Mouse (Mus musculus) kidney, embryonic 15.5 days (tissue): ENCODE data around the gene Lhx6. TPM values are rescaled to one million over a fixed set of nuclear protein-coding genes. Genes with fewer than 3 reads are reported as not detected.

Experiments used
- ATAC-seq: fragments of 200-750 bp; cut with Nextera tagmentation; replicated peaks from 2 replicates; pipeline ENCODE4 v1.8.0; 2017; ENCODE audit warnings: moderate TSS enrichment; ENCODE audit not compliant: low FRiP score
- H3K27ac ChIP-seq: fragments of 300-500 bp; sonication (generic); 2 replicates; pipeline ENCODE4 v1.5.1; 2015; ENCODE audit warnings: mild to moderate bottlenecking, inconsistent platforms
- H3K27me3 ChIP-seq: fragments of 300-500 bp; sonication (generic); 2 replicates; pipeline ENCODE4 v1.6.1; 2015; ENCODE audit warnings: inconsistent platforms
- H3K36me3 ChIP-seq: fragments of 300-500 bp; sonication (generic); 2 replicates; pipeline ENCODE4 v1.6.1; 2015; ENCODE audit warnings: inconsistent platforms
- H3K4me1 ChIP-seq: fragments of 300-500 bp; sonication (generic); 2 replicates; pipeline ENCODE4 v1.6.1; 2015; ENCODE audit warnings: inconsistent platforms
- H3K4me2 ChIP-seq: fragments of 300-500 bp; sonication (generic); 2 replicates; pipeline ENCODE4 v1.6.1; 2015; ENCODE audit warnings: moderate library complexity, mild to moderate bottlenecking, inconsistent platforms
- H3K4me3 ChIP-seq: fragments of 300-500 bp; sonication (generic); replicated peaks from 2 replicates; pipeline ENCODE4 v1.5.1; 2015; ENCODE audit warnings: mild to moderate bottlenecking, inconsistent platforms
- H3K9ac ChIP-seq: fragments of 300-500 bp; sonication (generic); 2 replicates; pipeline ENCODE4 v1.6.1; 2015; ENCODE audit warnings: mild to moderate bottlenecking, inconsistent platforms
- H3K9me3 ChIP-seq: fragments of 300-500 bp; sonication (generic); replicated peaks from 2 replicates; pipeline ENCODE4 v1.6.1; 2016; ENCODE audit warnings: inconsistent platforms
- WGBS: fragments of 180-500 bp; shearing (Covaris S2); methylation state at CpG from one replicate; pipeline ENCODE4 v1.1.7; 2015; ENCODE audit warnings: mixed read lengths; 5-methylcytosine and 5-hydroxymethylcytosine counted together
- polyA plus RNA-seq: library from polyadenylated mRNA; unstranded; fragments of >200 nt; fragmentation: Nextera tagmentation; extraction: Ambion mirVana; gene quantifications from 2 replicates; pipeline ENCODE4 v1.2.1, GENCODE M21; 2015

The Lhx6 gene
- polyA plus RNA-seq, 1 experiment from 2014 or later, result 2.4 TPM

GRCm38 (mm10) chr2:36056248-36056647 is 49.0 kb downstream of the Lhx6 start:
- no peaks in the 10 kb centered on the region for H3K27me3 ChIP-seq
- H3K4me2 ChIP-seq, result no peak overlapping the region
- H3K9me3 ChIP-seq, result no peaks in the 10 kb centered on the region
- H3K36me3 ChIP-seq, result no peaks in the 10 kb centered on the region
- ATAC-seq, result no peak
- 46% methylated on average over 3 of the region's 3 CpGs for WGBS
- H3K4me3 ChIP-seq, result no peak overlapping the region
- H3K27ac ChIP-seq, result no peak overlapping the region
- H3K9ac ChIP-seq, result no peak overlapping the region
- H3K4me1 ChIP-seq, result 0 out of 2 replicates have a peak, but pooled peaks cover under 1% of the 10 kb centered on the region

GRCm38 (mm10) chr2:36053249-36053648 is 52.0 kb downstream of the Lhx6 start:
- Histone ChIP-seq H3K27me3 (no peaks in the 10 kb centered on the region), H3K36me3 (no peaks in the 10 kb centered on the region), H3K4me3 (no peak overlapping the region), H3K27ac (no peak overlapping the region), H3K9me3 (no peaks in the 10 kb centered on the region), H3K9ac (no peak overlapping the region), H3K4me1 (peaks cover 8% of the 10 kb centered on the region), H3K4me2 (no peak overlapping the region)
- ATAC-seq, result no peak
- 59% methylated on average over 3 of the region's 3 CpGs for WGBS

GRCm38 (mm10) chr2:36049567-36049954 is 55.6 kb downstream of the Lhx6 start:
- peak; percentile 29 for ATAC-seq
- Histone ChIP-seq H3K4me2 (peak overlapping the region; percentile 63), H3K9ac (no peak overlapping the region), H3K36me3 (0 out of 2 replicates have a peak, but pooled peaks cover 7% of the 10 kb centered on the region), H3K27ac (no peak overlapping the region), H3K27me3 (no peaks in the 10 kb centered on the region), H3K4me3 (peak overlapping the region; percentile 62), H3K4me1 (peaks cover 20% of the 10 kb centered on the region), H3K9me3 (no peaks in the 10 kb centered on the region)
- 39% methylated on average over 10 of the region's 10 CpGs for WGBS

DNA sequence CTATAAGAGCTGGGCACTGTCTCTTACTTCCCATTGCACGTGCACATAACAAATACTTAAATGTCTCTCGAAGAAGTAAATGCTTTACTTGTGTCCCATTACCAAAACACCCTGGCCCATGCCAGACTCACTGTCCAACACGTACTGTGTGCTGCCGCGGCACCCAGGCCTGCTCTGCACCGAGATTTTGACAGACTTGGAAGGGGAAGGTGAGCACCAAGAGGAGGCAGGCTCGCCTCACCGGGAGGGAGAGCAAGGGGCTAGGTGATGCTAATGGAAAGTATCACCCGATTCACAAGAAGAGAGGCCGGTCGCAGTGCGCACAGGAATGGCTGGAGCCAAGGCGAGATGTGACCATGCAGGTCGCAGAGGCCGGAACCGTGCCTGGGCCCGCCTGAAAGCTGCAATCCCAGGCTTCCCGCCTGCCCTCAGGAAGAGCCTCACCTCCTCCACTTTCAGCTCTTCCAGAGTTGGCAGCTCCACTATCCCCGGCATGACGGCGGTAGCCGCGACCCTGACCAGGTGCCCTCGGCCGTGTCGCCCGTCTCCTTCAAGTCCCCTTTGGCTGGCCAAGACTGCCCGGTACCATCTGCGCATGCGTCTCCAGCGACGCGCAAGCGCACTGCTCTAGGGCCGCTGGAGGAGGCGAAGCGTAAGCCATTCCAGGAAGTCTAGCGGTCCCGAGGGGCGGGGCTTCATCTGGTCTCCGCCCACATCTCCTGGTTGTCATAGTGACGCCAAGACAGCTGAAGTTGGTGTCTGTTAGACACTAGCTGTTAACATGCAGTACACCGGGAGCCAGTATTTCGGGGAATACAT is 56.3 kb downstream of the Lhx6 start, which contains the start of the genes Ndufa8 and Morn5:
Ndufa8 (minus strand) TSS at position 659 of the 819 bp plus-strand sequence.
Morn5 (plus strand) TSS at position 711 of the 819 bp plus-strand sequence.
- Histone ChIP-seq H3K4me3 (peak within 1 kb of the TSS; percentile 62), H3K9me3 (no peaks in the 10 kb centered on the region), H3K27ac (peak within 1 kb of the TSS; percentile 7), H3K9ac (peak within 1 kb of the TSS; percentile 79), H3K36me3 (peaks cover 11% of the 10 kb centered on the region), H3K4me2 (peak within 1 kb of the TSS; percentile 63), H3K27me3 (no peaks in the 10 kb centered on the region), H3K4me1 (peaks cover 20% of the 10 kb centered on the region)
- ATAC-seq, result peak; percentile 99
- WGBS, result under 1% methylated on average over 44 of the region's 44 CpGs

DNA sequence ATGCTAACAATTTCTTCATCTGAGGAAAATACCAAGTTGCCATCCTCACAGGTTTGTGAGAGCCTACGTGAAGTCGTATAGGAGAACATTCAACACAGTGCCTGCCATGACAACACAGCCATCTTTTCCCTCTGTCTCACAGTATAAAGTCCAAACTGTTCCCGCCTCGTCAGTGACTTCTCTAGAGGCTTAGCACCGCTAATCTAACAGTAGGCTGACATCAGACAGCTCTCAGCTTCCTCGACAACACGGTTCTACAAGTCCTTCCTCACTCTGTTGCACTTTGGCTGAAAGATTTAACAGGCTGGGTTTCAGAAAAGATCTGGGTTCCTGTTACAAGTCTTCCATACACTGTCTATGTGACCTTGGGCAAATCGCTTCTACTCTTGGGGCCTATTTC is 57.0 kb downstream of the Lhx6 start:
- Histone ChIP-seq H3K4me3 (peak overlapping the region; percentile 62), H3K9ac (peak overlapping the region; percentile 79), H3K27ac (0 out of 2 replicates have a peak overlapping the region, but pooled peaks have one; percentile 7), H3K4me1 (peaks cover 20% of the 10 kb centered on the region), H3K36me3 (peaks cover 19% of the 10 kb centered on the region), H3K27me3 (no peaks in the 10 kb centered on the region), H3K9me3 (no peaks in the 10 kb centered on the region), H3K4me2 (peak overlapping the region; percentile 63)
- no peak for ATAC-seq
- WGBS, result 62% methylated on average over 8 of the region's 8 CpGs

DNA sequence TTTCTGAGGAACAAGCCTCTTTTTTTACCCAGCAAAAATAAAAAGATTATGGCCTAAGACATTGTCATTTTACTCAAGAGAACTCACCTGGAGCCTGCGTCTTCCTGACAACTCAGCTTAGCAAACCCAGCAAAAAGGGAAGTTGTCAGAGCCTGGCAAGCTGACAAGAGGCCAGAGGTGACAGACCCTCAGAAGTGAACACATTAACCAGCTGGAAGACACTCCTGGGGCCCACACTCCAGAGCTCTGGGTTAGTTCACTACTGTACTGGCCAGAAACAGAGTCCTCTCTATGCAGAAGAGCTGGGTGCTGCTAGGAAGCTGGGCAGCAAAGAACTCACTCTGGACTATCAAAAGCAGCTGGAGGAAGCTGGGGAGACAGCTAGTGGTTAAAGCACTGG is 64.3 kb downstream of the Lhx6 start:
- ATAC-seq, result no peak
- Histone ChIP-seq H3K27me3 (no peaks in the 10 kb centered on the region), H3K9me3 (no peaks in the 10 kb centered on the region), H3K4me1 (peaks cover 23% of the 10 kb centered on the region), H3K27ac (no peak overlapping the region), H3K4me3 (no peak overlapping the region), H3K4me2 (no peak overlapping the region), H3K36me3 (peaks cover 50% of the 10 kb centered on the region), H3K9ac (no peak overlapping the region)
- 72% methylated on average over 1 of the region's 1 CpGs for WGBS

DNA sequence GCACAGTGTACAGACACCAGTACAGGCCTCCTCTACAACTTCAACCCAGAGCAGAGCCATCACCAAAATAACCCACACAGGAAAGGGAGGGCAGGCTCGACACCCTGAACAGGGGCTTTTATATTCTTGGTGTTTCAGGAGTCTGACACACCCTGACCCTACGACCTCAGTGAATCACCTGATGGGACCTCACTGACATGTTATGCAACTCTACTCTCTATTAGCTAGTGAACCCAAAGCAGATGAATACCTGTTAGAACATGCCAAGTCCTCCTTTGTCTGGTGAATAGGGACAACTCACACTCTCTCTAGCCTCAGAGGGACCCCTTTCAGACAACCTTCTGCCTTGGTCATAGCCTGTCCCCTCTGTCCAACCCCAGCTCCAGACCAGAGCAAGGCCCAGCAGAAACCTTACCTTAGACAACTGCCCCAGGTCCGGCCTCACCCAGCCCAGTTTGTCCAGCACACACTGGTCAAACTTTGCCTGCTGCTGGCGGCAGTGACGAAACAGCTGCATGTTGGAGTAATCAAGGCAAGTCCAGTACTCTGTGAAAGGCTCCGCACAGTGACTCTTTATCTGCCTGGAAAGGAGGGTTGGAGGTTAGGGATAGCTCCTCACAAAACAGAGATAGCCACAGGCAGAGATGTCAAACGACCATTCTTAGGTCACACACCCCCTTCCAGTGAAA is 65.8 kb downstream of the Lhx6 start:
- Histone ChIP-seq H3K4me1 (peaks cover 27% of the 10 kb centered on the region), H3K4me2 (no peak overlapping the region), H3K27me3 (no peaks in the 10 kb centered on the region), H3K9ac (no peak overlapping the region), H3K9me3 (no peaks in the 10 kb centered on the region), H3K36me3 (peaks cover 64% of the 10 kb centered on the region), H3K4me3 (no peak overlapping the region), H3K27ac (no peak overlapping the region)
- 81% methylated on average over 7 of the region's 7 CpGs for WGBS
- ATAC-seq, result no peak

GRCm38 (mm10) chr2:36035413-36036081 is 69.7 kb downstream of the Lhx6 start:
- H3K9ac ChIP-seq, result no peak overlapping the region
- peaks cover 19% of the 10 kb centered on the region for H3K4me1 ChIP-seq
- no peaks in the 10 kb centered on the region for H3K27me3 ChIP-seq
- peak overlapping the region; percentile 68 for H3K27ac ChIP-seq
- H3K4me2 ChIP-seq, result no peak overlapping the region
- H3K36me3 ChIP-seq, result peaks cover 49% of the 10 kb centered on the region
- H3K9me3 ChIP-seq, result no peaks in the 10 kb centered on the region
- 45% methylated on average over 11 of the region's 11 CpGs for WGBS
- H3K4me3 ChIP-seq, result no peak overlapping the region
- ATAC-seq, result 0 out of 2 replicates have a peak, but pooled peaks have one; percentile 49

DNA sequence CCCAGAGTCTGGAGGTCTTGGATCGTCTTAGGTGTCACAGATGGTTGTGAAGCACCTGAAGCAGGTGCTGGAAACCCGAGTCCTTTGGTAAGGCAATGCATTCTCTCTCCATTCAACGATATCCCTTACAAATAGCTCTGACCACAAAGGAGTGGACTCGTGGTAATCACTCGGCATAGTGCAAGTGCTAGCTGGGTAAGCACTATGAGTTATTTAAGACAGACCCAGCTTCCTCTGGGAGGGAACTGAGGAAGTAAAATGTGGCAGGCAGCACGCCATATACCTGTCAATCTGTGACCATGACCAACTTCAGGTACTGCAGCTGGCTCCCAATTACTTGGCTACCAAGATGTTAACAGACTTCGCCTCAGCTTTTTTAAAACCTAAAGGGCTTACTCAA is 70.3 kb downstream of the Lhx6 start:
- Histone ChIP-seq H3K4me3 (no peak overlapping the region), H3K27me3 (no peaks in the 10 kb centered on the region), H3K27ac (peak overlapping the region; percentile 68; the same call in 1 of the 2 replicates), H3K36me3 (peaks cover 49% of the 10 kb centered on the region), H3K4me1 (peaks cover 19% of the 10 kb centered on the region), H3K9ac (no peak overlapping the region), H3K9me3 (no peaks in the 10 kb centered on the region), H3K4me2 (no peak overlapping the region)
- 74% methylated on average over 7 of the region's 7 CpGs for WGBS
- no peak for ATAC-seq

GRCm38 (mm10) chr2:36033966-36034365 is 71.2 kb downstream of the Lhx6 start:
- Histone ChIP-seq H3K27me3 (no peaks in the 10 kb centered on the region), H3K4me3 (no peak overlapping the region), H3K27ac (no peak overlapping the region), H3K9ac (no peak overlapping the region), H3K36me3 (peaks cover 42% of the 10 kb centered on the region), H3K4me1 (peaks cover 19% of the 10 kb centered on the region), H3K4me2 (no peak overlapping the region), H3K9me3 (no peaks in the 10 kb centered on the region)
- 76% methylated on average over 7 of the region's 7 CpGs for WGBS
- ATAC-seq, result no peak

GRCm38 (mm10) chr2:36032884-36033283 is 72.3 kb downstream of the Lhx6 start:
- no peaks in the 10 kb centered on the region for H3K9me3 ChIP-seq
- H3K27ac ChIP-seq, result no peak overlapping the region
- peaks cover 33% of the 10 kb centered on the region for H3K36me3 ChIP-seq
- WGBS, result 77% methylated on average over 7 of the region's 7 CpGs
- no peak overlapping the region for H3K4me3 ChIP-seq
- ATAC-seq, result no peak
- H3K27me3 ChIP-seq, result no peaks in the 10 kb centered on the region
- H3K9ac ChIP-seq, result no peak overlapping the region
- no peak overlapping the region for H3K4me2 ChIP-seq
- H3K4me1 ChIP-seq, result peaks cover 19% of the 10 kb centered on the region
